Mouse (Mus musculus) mature B cell (primary cell): ENCODE measurements around the gene Phlpp1.

ENCODE experiments used
- in situ Hi-C: fragments of 300-500 bp; cut with MboI; formaldehyde crosslinking; loops from 2 replicates; pipeline ENCODE4 v1.14.3; 2019

Phlpp1 gene

GRCm38 (mm10) chr1:106192864-106193470 is 21.4 kb downstream of the Phlpp1 start:
- in situ Hi-C loops = no loop called here

- in situ Hi-C loops = no loop called here
Measured at GRCm38 (mm10) chr1:106193487-106193886, 21.9 kb downstream of the Phlpp1 start.

- in situ Hi-C loops = no loop called here
Measured at GRCm38 (mm10) chr1:106194263-106194662, 22.7 kb downstream of the Phlpp1 start.

DNA sequence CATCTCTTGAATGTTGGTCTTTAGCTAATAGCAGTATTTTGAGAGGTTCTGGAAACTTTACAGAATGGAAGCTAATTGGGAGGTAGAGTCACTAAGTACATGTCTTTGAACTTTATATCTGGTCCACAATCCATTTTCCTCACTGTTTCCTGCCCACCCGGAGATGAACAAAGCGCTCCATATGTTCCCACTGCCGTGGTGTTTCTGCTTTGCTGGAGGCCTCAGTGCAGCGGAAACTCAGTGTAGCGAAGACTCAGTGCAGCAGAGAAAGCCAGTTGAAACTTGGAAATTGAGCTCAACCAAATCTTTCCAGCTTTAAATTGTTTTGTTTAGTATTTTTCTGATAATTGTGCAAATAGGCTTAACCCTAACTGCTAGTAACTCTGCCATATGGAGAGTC is 26.4 kb downstream of the Phlpp1 start:
- in situ Hi-C loops = no loop called here

GRCm38 (mm10) chr1:106199109-106199508 is 27.6 kb downstream of the Phlpp1 start:
- in situ Hi-C loops = no loop called here

DNA sequence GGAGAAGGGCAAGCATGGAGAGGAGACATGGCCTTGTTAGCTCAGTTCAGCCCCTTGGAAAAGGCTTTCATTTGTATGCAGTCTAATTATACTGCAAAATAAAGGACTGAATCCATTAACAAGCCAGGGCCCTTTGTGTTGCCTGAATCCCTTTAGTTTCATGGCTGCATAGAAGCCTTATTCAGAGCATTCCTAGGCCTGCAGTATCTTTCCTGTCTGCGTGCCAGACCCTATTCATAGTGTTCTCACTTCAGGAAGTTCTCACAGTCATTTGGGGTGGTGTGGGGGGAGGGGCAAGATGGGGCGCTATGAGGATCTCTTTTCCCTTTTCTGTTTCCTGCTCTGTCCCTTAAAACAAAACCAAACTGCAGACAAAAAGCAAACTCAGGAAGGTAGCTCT is 28.1 kb downstream of the Phlpp1 start:
- in situ Hi-C loops = no loop called here

GRCm38 (mm10) chr1:106201025-106201424 is 29.5 kb downstream of the Phlpp1 start:
- in situ Hi-C loops = no loop called here

DNA sequence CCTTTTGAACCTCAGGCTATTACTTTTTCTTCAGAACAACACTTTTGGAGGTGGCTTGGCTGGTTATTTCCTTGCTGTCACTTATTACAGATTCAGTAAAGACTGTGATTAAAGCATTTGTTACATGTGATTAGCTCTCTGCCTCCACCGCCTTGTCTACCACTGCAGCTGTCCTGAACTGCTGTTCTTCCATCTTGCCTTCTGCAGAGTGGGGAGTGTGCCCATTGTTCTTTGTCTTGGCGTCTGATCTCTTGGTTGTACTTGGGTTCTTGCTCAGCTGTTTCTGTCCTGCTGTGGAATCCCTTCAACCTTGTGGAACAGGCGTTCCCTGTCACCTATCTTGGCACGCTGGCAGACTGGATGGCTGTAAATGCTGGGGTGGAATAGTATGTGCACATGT is 30.4 kb downstream of the Phlpp1 start:
- in situ Hi-C loops = no loop called here

DNA sequence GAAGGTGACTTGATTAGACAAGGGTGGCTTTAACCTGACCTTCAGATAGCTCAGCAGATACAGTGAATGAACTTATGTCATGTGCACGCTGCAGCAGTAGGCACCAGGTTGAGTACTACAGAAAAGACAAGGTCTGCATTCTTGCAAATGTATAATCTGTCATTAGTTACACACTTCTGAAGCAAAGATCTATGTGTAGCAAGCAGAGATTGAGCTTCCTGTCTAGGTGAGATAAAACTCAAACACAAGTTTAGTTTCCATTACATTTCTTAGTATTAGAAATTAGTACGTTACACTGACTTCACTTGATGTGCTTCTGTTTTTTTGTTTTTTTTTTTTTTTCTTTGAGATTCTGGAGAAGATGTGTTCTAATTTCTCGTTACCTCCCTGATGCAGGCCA is 32.4 kb downstream of the Phlpp1 start:
- in situ Hi-C loops = no loop called here

DNA sequence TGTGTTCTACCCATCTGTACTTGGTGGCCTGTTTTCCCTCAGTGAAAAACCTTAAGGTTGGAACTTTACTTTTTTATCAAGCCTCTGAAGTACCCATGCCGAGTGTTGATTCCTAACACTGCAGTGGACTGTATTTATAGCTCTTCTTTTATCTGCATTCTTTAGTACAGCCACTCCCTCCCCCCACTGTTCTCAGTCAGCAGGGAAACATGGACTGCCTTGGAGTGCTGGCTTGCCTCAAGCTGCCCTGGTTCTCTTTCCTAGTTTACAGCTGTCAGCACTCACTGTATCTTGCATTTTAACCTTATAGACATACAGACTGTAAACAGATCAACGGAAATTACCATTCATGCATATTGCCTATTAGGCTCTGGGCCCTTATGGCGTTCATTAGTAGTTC is 32.8 kb downstream of the Phlpp1 start:
- in situ Hi-C loops = no loop called here

DNA sequence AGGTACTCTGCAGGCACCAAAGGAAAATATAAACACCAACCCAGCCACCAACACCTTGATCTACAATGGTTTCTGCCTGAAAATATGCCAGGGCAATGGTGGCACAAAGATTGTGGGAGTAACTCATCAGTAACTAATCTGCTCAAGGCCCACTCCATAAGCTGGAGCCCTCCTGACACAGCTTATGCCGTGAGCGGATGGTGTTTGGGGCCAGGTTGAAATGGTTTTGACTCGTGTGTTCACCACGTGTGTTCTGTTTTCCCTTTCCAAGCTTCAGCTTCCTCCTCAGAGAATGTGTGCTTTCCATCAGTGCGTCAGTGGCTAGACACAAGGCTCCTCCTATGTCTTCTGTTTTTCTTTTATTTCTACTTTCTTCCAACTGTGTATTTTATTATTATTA is 37.0 kb downstream of the Phlpp1 start:
- in situ Hi-C loops = no loop called here

- in situ Hi-C loops = no loop called here
Measured at GRCm38 (mm10) chr1:106210461-106210860, 38.9 kb downstream of the Phlpp1 start.

DNA sequence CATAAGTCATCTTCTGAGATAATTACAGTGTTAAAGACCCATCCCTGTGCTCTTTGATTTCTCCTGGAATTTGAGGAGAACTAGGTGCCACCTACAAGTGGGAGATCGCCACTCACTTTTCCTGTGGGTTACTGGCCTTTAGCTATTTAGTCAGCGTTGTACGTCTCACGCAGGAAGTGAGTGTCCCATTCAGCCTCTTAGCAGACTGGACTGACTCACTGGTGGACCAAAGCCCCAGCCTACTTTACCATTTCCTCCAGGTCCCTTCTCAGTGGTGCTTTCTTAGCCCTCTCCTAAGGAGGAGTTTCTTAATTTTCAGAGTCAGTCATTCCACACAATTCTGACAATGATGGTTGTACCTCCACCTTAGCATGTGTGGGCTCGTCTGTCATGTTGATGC is 39.6 kb downstream of the Phlpp1 start:
- in situ Hi-C loops = no loop called here

DNA sequence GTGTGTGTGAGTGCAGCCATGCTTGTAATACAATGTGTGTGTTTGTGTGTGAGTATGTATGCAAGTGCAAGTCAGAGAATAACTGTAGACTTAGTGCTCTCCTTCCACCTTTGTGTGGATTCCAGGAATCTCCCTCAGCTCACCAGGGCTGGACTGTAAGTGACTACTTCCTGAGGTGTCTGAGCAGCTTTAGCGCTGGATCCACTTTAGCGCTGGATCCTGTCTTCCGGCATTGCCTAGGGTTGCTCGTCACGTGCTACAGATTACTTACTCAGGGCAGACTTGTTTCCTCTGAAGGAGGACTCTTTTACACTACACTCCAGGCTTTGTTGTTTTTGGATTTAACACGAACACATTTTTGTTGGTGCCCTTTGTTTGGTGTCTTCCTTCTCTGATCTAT is 48.9 kb downstream of the Phlpp1 start:
- in situ Hi-C loops = no loop called here

GRCm38 (mm10) chr1:106221371-106221770 is 49.8 kb downstream of the Phlpp1 start:
- in situ Hi-C loops = no loop called here

DNA sequence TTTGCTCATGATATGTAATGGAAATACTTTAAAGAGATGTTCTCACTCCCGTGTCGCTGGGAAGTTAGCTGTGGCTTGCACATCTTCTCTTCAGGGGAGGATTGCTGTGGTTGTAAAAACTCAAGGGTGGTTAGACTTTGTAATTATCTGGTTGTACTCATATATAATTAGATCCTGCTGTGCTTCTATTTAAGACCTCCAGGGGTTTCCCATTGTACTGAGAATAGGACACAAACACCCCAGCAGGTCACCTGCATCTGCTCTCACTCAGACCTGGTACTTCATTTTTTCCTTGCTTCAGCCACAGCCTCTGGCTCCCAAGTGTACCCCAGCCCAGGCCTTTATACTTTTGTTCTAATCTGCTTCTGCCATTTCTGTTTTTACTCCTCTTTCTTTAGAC is 50.4 kb downstream of the Phlpp1 start:
- in situ Hi-C loops = no loop called here

- in situ Hi-C loops = no loop called here
Measured at GRCm38 (mm10) chr1:106226613-106227012, 55.1 kb downstream of the Phlpp1 start.

DNA sequence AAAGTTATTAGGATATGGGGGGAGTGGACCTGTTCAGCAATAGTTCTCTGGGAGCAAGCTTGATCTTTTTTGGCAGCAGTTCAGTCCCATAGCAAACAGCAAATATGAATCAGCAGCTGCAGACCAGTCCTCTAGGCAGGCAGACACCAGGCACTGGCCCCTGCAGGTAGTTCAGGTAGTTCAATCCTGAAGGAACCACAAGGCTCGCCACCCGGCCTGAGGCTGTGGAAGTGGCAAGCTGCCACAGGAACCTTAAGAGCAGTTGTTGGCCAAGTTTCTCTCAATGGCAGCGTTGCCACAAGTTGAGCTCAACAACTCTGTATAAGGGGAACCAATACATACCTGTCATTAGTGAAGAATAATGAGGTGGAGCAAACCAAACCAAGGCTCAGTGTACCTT is 58.8 kb downstream of the Phlpp1 start:
- in situ Hi-C loops = no loop called here

DNA sequence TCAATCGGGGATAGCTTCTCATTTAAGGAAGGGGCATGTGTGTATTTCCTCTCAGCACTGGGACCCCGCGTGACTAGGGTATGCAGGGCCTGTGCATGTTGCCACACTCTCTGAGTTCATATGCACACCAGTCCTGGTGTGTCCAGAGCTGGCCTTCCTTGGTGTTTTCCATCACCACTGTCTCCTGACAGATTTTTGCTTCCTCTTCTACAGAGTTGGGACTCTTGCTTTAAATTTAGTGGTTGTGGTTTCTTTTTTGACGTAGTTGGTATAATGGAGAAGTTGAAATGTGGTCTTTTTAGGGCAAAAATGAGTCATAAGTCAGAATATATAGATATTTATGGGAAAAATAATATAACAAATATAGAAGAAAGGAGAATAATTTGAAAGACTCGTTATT is 59.8 kb downstream of the Phlpp1 start:
- in situ Hi-C loops = no loop called here

DNA sequence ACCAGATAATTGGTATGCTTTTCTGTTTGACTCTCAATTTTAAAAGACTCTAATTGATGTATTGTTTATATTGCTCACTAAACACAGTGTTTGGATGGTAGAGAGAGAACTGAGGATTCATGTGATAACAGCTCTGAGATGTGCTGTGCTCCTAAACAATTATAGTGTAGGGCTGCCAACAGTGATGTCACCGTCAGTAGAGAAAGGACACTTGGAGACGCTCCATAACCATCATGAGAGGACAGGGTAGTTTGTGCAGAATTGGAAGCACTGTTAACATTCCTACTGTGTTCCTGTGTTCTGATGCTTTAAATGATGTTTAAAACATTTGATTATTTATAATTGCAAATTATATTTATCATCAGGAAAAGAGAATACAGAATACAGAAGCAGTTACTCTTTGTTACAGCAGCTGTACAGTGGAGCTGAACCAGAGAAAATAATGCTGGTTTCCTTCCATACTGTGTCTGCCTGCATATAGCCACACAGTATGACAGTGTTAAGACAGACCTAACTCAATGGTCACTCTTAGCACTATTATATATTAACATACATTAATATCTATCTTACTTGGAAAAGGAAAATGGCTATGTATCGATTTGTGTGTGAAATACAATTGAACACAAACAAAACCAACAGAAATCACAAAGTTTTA is 60.4 kb downstream of the Phlpp1 start:
- in situ Hi-C loops = no loop called here

GRCm38 (mm10) chr1:106232460-106232850 is 60.9 kb downstream of the Phlpp1 start:
- in situ Hi-C loops = no loop called here

DNA sequence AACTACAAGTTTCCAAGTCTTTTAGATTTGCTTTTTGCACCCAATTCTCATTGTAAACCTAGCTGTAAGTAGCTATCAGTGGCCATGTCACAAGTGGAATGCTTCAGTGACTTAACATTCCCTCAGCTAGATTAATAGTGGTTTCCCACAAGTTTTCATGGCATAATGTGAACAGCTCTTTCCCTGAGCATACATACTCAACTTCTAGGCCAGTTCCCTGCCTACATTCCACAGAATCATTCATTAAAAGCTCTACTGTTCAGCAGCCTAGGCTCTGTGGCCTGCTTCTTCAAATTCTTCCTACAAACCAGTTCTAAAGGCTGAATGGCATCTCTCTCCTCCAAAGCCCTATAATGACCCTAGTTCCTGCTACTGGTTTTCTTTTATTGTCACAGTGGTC is 65.4 kb downstream of the Phlpp1 start:
- in situ Hi-C loops = no loop called here

- in situ Hi-C loops = no loop called here
Measured at GRCm38 (mm10) chr1:106240116-106240685, 68.6 kb downstream of the Phlpp1 start.

- in situ Hi-C loops = no loop called here
Measured at GRCm38 (mm10) chr1:106241059-106241458, 69.5 kb downstream of the Phlpp1 start.
